Mouse (Mus musculus) kidney, adult 2 months (tissue): ENCODE measurements at regions not wholly inside any gene's neighbourhood (a gene's known extent, or its start where the extent isn't known, plus 50 kb on each side); places are given as distances from the start of the nearest gene placed in this dataset.

ENCODE experiments used
- CTCF ChIP-seq: fragments of 200-500 bp; conservative IDR thresholded peaks from 2 replicates; pipeline ENCODE4 v1.5.1; 2011; ENCODE audit warnings: low read depth, mild to moderate bottlenecking, control low read depth, low read length, moderate library complexity, mixed read lengths; ENCODE audit not compliant: insufficient read depth, insufficient read length
- POLR2A ChIP-seq: fragments of 200-500 bp; IDR thresholded peaks from one replicate; pipeline ENCODE4 v1.6.1; 2011; ENCODE audit warnings: low read depth, low read length, control low read depth

GRCm38 (mm10) chr16:8074729-8075128 is 350.2 kb downstream of the Tmem114 start:
- TF ChIP-seq CTCF (no peak), POLR2A (no peak)
